Mouse (Mus musculus) adipocyte (in vitro differentiated cells): ENCODE results near the gene Flna.
"Not testable (repeated sequence)": the region's sequence is repeated elsewhere in the genome, so short reads cannot be mapped to it uniquely, and the experiment has no call there.

Experiments used
- DNase-seq: peaks from one replicate; pipeline ENCODE4 v3.0.0-alpha.2; 2016; ENCODE audit warnings: low spot score

Gene Flna

GRCm38 (mm10) chrX:74246213-74246681 lies 3.4 kb downstream of the Flna start:
- DNase-seq, result peak; percentile 93

DNA sequence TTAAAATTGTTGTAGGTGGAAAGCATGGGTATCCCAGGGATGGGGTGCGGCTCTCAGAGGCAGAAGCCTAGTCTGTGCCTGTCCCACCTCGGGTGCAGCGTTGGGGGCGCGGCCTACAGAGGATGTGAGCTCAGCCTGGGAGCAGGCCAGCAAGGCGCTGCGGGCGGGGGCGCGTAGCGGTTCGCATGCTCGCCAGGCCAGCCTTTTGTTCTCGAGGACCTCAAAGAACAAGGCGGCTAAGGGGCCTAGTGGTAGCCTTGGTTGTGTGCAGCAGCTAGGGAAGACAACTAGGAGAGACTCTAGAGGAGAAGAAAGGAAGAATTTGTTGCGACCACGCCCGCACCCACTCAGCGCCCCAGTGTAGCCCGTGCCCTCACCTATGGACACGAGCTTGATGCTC lies 3.9 kb downstream of the Flna start:
- peak; percentile 73 for DNase-seq

- DNase-seq, result peak; percentile 19
Observed at GRCm38 (mm10) chrX:74245107-74245506, 4.5 kb downstream of the Flna start.

DNA sequence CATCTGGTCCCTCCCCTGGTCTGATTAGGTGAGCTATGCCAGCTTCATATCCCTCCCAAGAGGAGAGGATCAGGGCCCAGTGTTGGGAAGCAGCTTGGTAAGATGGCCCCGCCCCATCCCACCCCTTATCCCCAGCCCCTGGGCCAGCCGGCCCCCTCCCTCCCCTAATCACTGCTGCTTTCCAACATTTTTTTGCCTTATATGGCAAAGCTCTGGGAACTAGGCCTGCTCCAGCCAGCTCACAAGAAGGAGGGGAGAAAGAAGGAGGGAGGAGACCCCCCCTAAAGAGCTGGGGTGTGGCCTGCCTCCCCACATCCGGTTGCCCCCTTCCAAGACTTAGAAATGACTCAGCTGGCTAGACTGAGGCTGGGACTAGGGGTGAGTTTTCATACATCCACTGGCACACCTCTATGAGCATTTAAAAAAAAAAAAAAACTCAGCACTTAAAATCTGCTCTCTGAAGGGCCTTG lies 5.0 kb downstream of the Flna start:
- DNase-seq, result peak; percentile 77

DNA sequence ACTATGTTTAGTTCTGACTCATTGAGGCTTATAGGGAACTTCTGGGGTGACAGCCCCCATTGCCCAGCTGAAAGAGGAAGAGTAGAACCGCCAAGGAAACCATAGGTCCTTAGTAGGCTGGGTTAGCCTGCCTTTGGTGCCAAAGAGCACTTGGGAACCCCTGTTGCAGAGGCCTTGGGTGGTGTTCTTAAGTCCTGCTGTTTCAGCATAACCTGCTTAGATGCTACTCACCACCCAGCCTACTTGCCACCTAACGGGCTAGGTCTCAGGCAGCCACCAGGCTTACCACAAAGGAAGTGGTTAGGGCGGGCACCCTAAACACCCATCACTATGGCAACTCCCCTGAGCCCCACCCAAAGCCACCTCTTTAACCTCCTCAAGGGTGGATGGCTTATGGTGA lies 5.8 kb downstream of the Flna start:
- no peak for DNase-seq

- DNase-seq, result peak; percentile 60
Observed at GRCm38 (mm10) chrX:74243396-74243795, 6.2 kb downstream of the Flna start.

- no peak for DNase-seq
Observed at GRCm38 (mm10) chrX:74240332-74240731, 9.3 kb downstream of the Flna start.

DNA sequence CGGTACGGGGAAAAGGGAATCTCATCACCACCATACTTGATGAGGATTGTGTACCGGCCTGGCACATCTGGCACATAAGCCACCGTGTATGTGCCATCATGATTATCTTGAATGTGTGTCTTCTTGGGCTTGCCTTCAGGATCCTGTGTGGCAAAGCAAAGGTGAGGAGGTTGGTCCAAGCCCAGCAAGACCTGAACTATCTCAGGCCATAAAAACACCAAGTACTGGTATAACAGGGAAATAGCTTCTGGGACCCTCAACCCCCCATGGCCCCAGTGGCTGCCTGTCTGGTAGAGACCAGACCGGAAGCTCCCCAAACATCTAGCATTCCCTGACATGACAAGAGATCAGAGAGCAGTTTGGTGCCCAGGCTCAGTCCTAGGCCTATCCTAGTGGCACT lies 16.4 kb downstream of the Flna start:
- DNase-seq, result no peak

GRCm38 (mm10) chrX:74230038-74230437 lies 19.6 kb downstream of the Flna start:
- no peak for DNase-seq

DNA sequence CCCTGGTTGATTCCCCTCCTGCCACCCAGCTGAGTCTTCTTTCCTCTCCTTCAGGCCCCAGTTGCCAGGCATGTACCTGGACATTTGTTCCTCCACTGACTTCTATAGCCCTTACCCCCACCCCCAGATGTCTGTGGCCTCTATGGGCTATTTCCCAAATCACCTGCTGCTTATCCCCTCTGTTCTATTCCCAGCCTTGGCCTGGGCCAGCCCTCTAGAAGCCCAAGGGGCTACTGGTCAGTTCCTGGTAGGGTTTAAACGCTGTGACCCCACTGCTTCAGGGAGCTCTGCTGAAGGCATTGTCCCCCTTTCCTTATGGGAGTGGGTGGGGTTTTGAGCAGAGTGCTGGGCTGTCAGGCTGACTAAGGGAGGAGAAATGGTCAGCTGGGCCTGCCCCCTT lies 29.5 kb downstream of the Flna start:
- DNase-seq, result not testable (repeated sequence)

DNA sequence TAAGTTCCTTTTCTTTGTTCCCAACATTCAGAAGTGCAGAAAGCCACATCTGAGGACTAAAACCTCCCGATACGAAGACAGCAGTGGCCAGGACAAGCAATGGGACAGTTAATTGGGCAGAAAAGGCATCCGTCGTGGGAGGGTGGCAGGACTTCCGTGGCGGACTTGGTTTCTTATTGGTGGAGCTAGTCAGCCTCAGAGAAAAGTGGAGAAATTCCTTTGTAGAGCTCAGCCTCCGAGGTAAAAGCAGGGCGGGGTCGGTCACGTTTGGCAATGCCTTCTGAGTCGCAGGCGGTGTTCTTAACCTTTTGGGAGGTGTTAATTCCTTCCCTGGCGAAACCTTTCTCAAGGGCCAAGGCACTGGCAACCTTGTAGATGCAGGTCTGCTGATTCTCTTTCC lies 30.2 kb downstream of the Flna start:
- DNase-seq, result no peak

GRCm38 (mm10) chrX:74218496-74218895 lies 31.1 kb downstream of the Flna start:
- peak; percentile 79 for DNase-seq

DNA sequence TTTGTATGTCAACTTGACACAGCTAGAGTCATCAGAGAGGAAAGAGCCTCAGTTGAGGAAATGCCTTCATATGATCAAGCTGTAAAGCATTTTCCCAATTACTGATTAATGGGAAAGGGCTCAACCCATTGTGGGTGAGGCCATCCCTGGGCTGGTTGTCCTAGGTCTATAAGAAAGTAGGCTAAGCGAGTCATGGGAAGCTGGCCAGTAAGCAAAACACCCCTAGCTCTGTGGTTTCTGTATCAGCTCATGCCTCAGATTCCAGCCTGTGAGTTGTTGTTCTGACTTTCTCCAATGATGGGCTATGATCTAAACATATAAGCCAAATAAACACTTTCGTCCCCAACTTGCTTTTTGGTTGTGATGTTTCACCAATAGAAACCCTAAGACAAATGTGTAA lies 46.1 kb downstream of the Flna start:
- DNase-seq, result no peak

GRCm38 (mm10) chrX:74176959-74177358 lies 72.7 kb downstream of the Flna start, which contains the start of gene Tktl1:
Tktl1 (plus strand) TSS chrX:74177259.
- no peak for DNase-seq
